Mouse (Mus musculus): Measurements from ENCODE around the gene Wee2.

Wee2 gene

GRCm38 (mm10) chr6:40438936-40439335 is at the start of gene Wee2:
Gene Wee2 (plus strand): TSS chr6:40439088.
- DNase-seq = no peak

- no peak for DNase-seq
Observed at GRCm38 (mm10) chr6:40390975-40391374, 47.9 kb upstream of the Wee2 start.

- DNase-seq = peak; percentile 25
Observed at GRCm38 (mm10) chr6:40393213-40393612, 45.7 kb upstream of the Wee2 start.

- no peak for DNase-seq
Observed at GRCm38 (mm10) chr6:40402031-40402430, 36.9 kb upstream of the Wee2 start.

GRCm38 (mm10) chr6:40403640-40404285 is 35.1 kb upstream of the Wee2 start:
- DNase-seq = no peak

GRCm38 (mm10) chr6:40411085-40411484 is 27.8 kb upstream of the Wee2 start:
- no peak for DNase-seq

- DNase-seq = no peak
Observed at GRCm38 (mm10) chr6:40413046-40413445, 25.8 kb upstream of the Wee2 start.

- DNase-seq = no peak
Observed at GRCm38 (mm10) chr6:40413565-40413964, 25.3 kb upstream of the Wee2 start.

GRCm38 (mm10) chr6:40415799-40416198 is 23.1 kb upstream of the Wee2 start:
- DNase-seq = no peak

- no peak for DNase-seq
Observed at GRCm38 (mm10) chr6:40418386-40418785, 20.5 kb upstream of the Wee2 start.

GRCm38 (mm10) chr6:40421099-40421498 is 17.8 kb upstream of the Wee2 start:
- DNase-seq = no peak

- no peak for DNase-seq
Observed at GRCm38 (mm10) chr6:40423013-40423412, 15.9 kb upstream of the Wee2 start.

- DNase-seq = peak; percentile 69
Observed at GRCm38 (mm10) chr6:40423774-40424173, 15.1 kb upstream of the Wee2 start.

- no peak for DNase-seq
Observed at GRCm38 (mm10) chr6:40427441-40427840, 11.4 kb upstream of the Wee2 start.

- DNase-seq = no peak
Observed at GRCm38 (mm10) chr6:40428696-40429095, 10.2 kb upstream of the Wee2 start.

- DNase-seq = no peak
Observed at GRCm38 (mm10) chr6:40429521-40429931, 9.4 kb upstream of the Wee2 start.

- DNase-seq = no peak
Observed at GRCm38 (mm10) chr6:40430251-40430650, 8.6 kb upstream of the Wee2 start.

- no peak for DNase-seq
Observed at GRCm38 (mm10) chr6:40430878-40431277, 8.0 kb upstream of the Wee2 start.

- no peak for DNase-seq
Observed at GRCm38 (mm10) chr6:40431356-40431755, 7.5 kb upstream of the Wee2 start.

- no peak for DNase-seq
Observed at GRCm38 (mm10) chr6:40431812-40432211, 7.1 kb upstream of the Wee2 start.

- DNase-seq = no peak
Observed at GRCm38 (mm10) chr6:40432346-40433275, 6.3 kb upstream of the Wee2 start.

GRCm38 (mm10) chr6:40434697-40435096 is 4.2 kb upstream of the Wee2 start:
- no peak for DNase-seq

- peak; percentile 81 for DNase-seq
Observed at GRCm38 (mm10) chr6:40435151-40436046, 3.5 kb upstream of the Wee2 start.

Data from thymus, postnatal 14 days (tissue).